Mouse (Mus musculus) urinary bladder, adult 2 months (tissue): ENCODE measurements around the gene Fam102a. TPM values are rescaled to one million over a fixed set of nuclear protein-coding genes. Genes with fewer than 3 reads are reported as not detected.

ENCODE experiments used
- DNase-seq: peaks from one replicate; pipeline ENCODE4 v3.0.0; 2022; ENCODE audit warnings: low spot score
- polyA plus RNA-seq: library from polyadenylated mRNA; depleted of rRNA; stranded (reverse); fragments of >200 nt; gene quantifications from 2 replicates; pipeline ENCODE4 v1.2.3, GENCODE M21; 2012; rRNA removed

Gene Fam102a
- polyA plus RNA-seq, 1 experiment, result 17.1 TPM

DNA sequence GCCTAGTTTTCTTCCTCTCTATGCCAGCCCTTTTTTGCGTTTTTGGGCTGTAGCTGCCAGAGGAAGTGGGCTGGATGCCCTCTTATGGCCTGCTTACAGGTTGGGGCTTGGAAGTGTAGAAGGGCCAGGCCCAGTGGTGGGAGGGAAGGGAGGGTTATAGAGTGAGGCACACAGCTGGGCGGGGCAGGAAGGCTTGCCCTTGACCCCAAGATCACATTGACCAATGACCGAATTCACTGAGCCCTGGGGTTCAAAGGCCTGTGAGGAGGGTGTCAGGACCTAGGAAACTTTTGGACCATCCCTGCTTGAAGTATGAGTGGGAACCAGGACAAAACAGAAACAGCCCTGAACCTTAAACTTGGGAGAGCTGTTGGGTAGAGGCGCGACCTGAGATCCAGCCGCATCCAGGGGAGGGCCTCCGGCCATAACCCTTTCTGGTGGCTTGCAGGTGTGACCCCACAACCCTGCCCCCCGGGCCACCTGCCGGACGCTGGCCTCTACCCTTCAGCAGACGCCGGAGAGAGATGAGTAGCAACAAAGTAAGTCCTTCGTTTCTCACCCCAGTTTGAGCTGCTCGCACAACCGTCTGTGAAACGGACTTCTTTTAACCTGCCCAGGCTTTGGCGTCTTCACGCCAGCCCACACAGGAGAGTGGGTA lies 73.8 kb downstream of the Fam102a start:
- no peak for DNase-seq

DNA sequence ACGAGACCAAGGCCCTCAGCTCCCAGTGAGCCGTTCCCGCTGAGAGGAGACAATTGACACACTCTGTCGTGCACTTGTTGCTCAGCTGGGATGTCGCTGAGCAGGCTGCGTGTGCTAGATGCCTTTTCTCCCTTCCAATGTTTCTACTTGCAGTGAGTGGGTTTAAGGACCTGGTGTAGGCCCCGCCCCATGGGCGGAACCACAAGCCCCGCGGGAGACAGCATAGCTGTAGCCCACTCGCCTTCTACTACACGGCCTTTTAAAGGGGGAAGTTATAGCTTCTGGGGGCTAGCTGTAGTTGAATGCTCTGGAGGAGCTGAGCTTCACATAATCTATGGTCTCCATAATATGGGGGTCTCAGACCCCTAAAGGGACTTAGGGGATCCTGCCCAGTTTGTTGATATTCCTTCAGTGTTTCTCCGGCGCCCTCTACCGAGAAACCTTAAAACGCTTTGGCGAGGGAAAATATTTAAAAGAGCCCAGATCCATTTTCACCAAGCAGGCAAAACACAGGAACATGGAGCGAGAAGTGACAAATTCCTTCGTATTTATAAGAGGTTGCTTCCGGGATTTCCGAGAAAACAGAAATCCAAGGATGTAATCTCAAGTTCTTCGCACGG lies 75.6 kb downstream of the Fam102a start:
- no peak for DNase-seq

DNA sequence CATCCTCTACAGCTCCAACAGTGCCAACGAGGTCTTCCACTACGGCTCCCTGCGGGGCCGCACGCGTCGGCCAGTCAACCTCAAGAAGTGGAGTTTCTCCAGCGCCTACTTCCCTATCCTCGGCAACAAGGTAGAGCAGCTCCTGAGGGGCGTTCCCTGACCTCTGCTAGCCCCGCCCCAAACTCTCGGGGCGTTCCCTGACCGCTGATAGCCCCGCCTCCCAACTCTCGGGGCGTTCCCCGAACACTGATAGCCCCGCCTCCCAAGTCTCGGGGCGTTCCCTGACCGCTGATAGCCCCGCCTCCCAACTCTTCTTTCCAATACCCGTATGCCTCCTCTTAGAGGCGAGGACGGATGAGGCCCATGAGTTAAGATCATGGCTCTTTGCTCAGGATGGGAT lies 77.1 kb downstream of the Fam102a start:
- no peak for DNase-seq

DNA sequence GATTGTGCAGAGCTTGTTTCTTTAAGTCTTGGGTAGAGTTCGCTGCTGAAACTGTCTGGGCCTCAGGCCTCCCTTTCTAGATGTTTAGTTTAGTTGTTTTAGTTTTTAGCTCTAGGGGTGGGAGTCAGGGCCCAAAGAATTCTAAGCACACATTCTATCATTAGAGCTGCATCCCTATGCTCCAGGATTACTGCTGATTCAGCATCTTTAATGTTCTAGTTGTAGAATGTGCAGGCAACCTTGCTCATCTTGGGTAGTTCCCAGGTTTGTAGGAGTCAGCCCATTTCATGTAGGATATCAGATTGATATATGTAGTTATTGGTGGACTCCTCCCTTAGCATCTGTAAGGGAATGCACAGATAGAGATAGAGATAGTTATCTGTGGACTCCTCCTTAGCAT lies 82.0 kb downstream of the Fam102a start:
- DNase-seq, result no peak

DNA sequence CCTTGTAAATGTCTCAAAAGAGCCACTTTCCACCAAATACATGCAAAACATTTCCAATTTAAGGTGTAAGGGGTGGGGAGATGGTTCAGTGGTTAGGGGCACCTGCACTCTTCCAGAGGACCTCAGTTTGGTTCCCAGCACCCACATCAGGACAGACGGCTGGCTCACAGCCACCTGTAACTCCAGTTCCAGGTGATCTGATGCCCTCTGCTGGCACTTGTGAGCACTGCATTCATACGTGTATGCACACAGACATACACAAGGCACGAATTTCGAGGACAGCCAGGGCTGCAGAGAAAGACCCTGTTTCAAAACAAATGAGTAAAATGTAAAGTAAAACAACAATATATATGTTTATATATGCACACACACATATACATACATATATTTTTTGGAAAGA lies 82.5 kb downstream of the Fam102a start:
- DNase-seq, result no peak

DNA sequence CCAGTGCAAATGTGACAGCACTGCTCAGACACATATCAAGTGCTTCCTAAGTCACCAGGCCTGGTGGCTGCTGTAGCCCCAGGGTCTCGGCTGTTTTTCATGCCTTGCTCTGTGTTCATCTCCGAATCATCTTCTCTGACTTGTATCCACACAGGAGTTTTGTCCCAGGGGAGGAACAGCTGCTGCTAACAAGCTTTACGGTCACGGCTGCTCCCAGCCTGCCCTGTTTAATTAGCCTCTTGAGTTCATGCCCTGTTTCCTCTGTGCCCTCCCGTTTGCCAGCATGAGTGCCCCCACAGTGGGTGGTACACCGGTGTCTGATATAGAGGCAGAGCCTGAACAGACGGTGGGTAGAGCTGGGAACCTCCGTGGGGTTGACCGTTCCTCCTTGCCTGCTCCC lies 82.9 kb downstream of the Fam102a start:
- no peak for DNase-seq

Other genes starting within 250 kb of the Fam102a start
- 50.8 and 55.4 TPM in 2 replicates for gene Golga2, start 247.9 kb upstream of the Fam102a start, polyA plus RNA-seq
- gene Swi5, start 247.3 kb upstream of the Fam102a start, polyA plus RNA-seq, result 248 TPM in 2 replicates
- gene Ciz1, start 183.0 kb upstream of the Fam102a start, polyA plus RNA-seq, result 120 and 125 TPM in 2 replicates
- gene Dnm1, start 182.0 kb upstream of the Fam102a start, polyA plus RNA-seq, result 99.6 and 113 TPM in 2 replicates
- gene 1110008P14Rik, start 153.4 kb upstream of the Fam102a start, polyA plus RNA-seq, result 101 and 129 TPM in 2 replicates
- gene Lcn2, start 147.1 kb upstream of the Fam102a start, polyA plus RNA-seq, result 3.0 and 3.2 TPM in 2 replicates
- gene Ptges2, start 139.4 kb upstream of the Fam102a start, polyA plus RNA-seq, result 26.0 and 32.5 TPM in 2 replicates
- gene Naif1, start 84.9 kb upstream of the Fam102a start, polyA plus RNA-seq, result 4.5 and 4.7 TPM in 2 replicates
- gene Slc25a25, start 83.9 kb upstream of the Fam102a start, polyA plus RNA-seq, result 14.7 and 18.8 TPM in 2 replicates
- 88.5 and 117 TPM in 2 replicates for gene Dpm2, start 35.5 kb downstream of the Fam102a start, polyA plus RNA-seq
- 0.08 TPM in 1 of 2 replicates, not detected in the other for gene Pip5kl1, start 39.5 kb downstream of the Fam102a start, polyA plus RNA-seq
- gene 9430097D07Rik, start 40.4 kb downstream of the Fam102a start, polyA plus RNA-seq, result 0.07 TPM in 1 of 2 replicates, not detected in the other
- 13.3 and 16.1 TPM in 2 replicates for gene St6galnac4, start 51.8 kb downstream of the Fam102a start, polyA plus RNA-seq
- gene St6galnac6, start 64.4 kb downstream of the Fam102a start, polyA plus RNA-seq, result 20.8 and 33.1 TPM in 2 replicates
- gene Ak1, start 86.4 kb downstream of the Fam102a start, polyA plus RNA-seq, result 43.8 and 59.1 TPM in 2 replicates
- gene Eng, start 111.3 kb downstream of the Fam102a start, polyA plus RNA-seq, result 59.8 and 73.9 TPM in 2 replicates
- gene Fpgs, start 168.8 kb downstream of the Fam102a start, polyA plus RNA-seq, result 29.4 and 36.3 TPM in 2 replicates
- gene Cdk9, start 177.7 kb downstream of the Fam102a start, polyA plus RNA-seq, result 112 and 151 TPM in 2 replicates
- 9.9 and 10.3 TPM in 2 replicates for gene Sh2d3c, start 185.7 kb downstream of the Fam102a start, polyA plus RNA-seq
- not detected in 2 replicates for gene 6330409D20Rik, start 205.7 kb downstream of the Fam102a start, polyA plus RNA-seq
- gene Tor2a, start 221.9 kb downstream of the Fam102a start, polyA plus RNA-seq, result 42.9 and 53.7 TPM in 2 replicates
- 0.80 and 0.85 TPM in 2 replicates for gene Ttc16, start 240.3 kb downstream of the Fam102a start, polyA plus RNA-seq
- 8.6 and 10.4 TPM in 2 replicates for gene Ptrh1, start 240.5 kb downstream of the Fam102a start, polyA plus RNA-seq
- gene Cfap157, start 249.1 kb downstream of the Fam102a start, polyA plus RNA-seq, result 0.29 and 0.41 TPM in 2 replicates